Mouse (Mus musculus) ZHBTc4 (cell line): ENCODE results near the gene Thrb.

ENCODE experiments used
- DNase-seq: peaks from one replicate; pipeline ENCODE4 v3.0.0-alpha.2; 2011; ENCODE audit warnings: low read depth, low spot score

The Thrb gene

GRCm38 (mm10) chr14:17868326-17868725 is 208.3 kb downstream of the Thrb start:
- no peak for DNase-seq

GRCm38 (mm10) chr14:17875946-17876345 is 215.9 kb downstream of the Thrb start:
- DNase-seq = no peak

- DNase-seq = no peak
Observed at GRCm38 (mm10) chr14:17879446-17879845, 219.4 kb downstream of the Thrb start.

GRCm38 (mm10) chr14:17884884-17885283 is 224.8 kb downstream of the Thrb start:
- no peak for DNase-seq

GRCm38 (mm10) chr14:17885320-17885719 is 225.3 kb downstream of the Thrb start:
- DNase-seq = no peak

GRCm38 (mm10) chr14:17894791-17895190 is 234.7 kb downstream of the Thrb start:
- no peak for DNase-seq

GRCm38 (mm10) chr14:17899733-17900413 is 239.8 kb downstream of the Thrb start:
- DNase-seq = no peak

GRCm38 (mm10) chr14:17900414-17900795 is 240.3 kb downstream of the Thrb start:
- DNase-seq = no peak

- DNase-seq = no peak
Observed at GRCm38 (mm10) chr14:17902426-17902825, 242.4 kb downstream of the Thrb start.

- no peak for DNase-seq
Observed at GRCm38 (mm10) chr14:17903121-17903520, 243.1 kb downstream of the Thrb start.

GRCm38 (mm10) chr14:17904554-17904953 is 244.5 kb downstream of the Thrb start:
- peak; percentile 30 for DNase-seq

GRCm38 (mm10) chr14:17905627-17906026 is 245.6 kb downstream of the Thrb start:
- DNase-seq = no peak

GRCm38 (mm10) chr14:17906931-17907330 is 246.9 kb downstream of the Thrb start:
- no peak for DNase-seq

GRCm38 (mm10) chr14:17911157-17911556 is 251.1 kb downstream of the Thrb start:
- no peak for DNase-seq

GRCm38 (mm10) chr14:17912573-17913207 is 252.6 kb downstream of the Thrb start:
- no peak for DNase-seq

- DNase-seq = no peak
Observed at GRCm38 (mm10) chr14:17915556-17915955, 255.5 kb downstream of the Thrb start.

GRCm38 (mm10) chr14:17916651-17917050 is 256.6 kb downstream of the Thrb start:
- DNase-seq = no peak

GRCm38 (mm10) chr14:17917124-17917763 is 257.2 kb downstream of the Thrb start:
- no peak for DNase-seq

GRCm38 (mm10) chr14:17917899-17918298 is 257.8 kb downstream of the Thrb start:
- no peak for DNase-seq

- DNase-seq = no peak
Observed at GRCm38 (mm10) chr14:17922807-17923704, 263.0 kb downstream of the Thrb start.

GRCm38 (mm10) chr14:17927469-17927868 is 267.4 kb downstream of the Thrb start:
- DNase-seq = peak; percentile 14

- DNase-seq = no peak
Observed at GRCm38 (mm10) chr14:17929585-17929984, 269.5 kb downstream of the Thrb start.
